Mouse (Mus musculus) intestine, embryonic 14.5 days (tissue): ENCODE measurements around the gene Snx29. TPM values are rescaled to one million over a fixed set of nuclear protein-coding genes. Genes with fewer than 3 reads are reported as not detected.
A peak's percentile ranks its signal among the peaks of the same experiment; 100 is the strongest.

Source experiments
- ATAC-seq: fragments of 200-750 bp; cut with Nextera tagmentation; replicated peaks from 2 replicates; pipeline ENCODE4 v1.8.0; 2017; ENCODE audit warnings: low read depth, moderate number of reproducible peaks, moderate TSS enrichment, moderate library complexity; ENCODE audit not compliant: low FRiP score, low TSS enrichment
- DNase-seq: peaks from one replicate; pipeline ENCODE4 v3.0.0-alpha.2; 2018; ENCODE audit warnings: low spot score
- H3K27ac ChIP-seq: fragments of 300-500 bp; sonication (generic); 2 replicates; pipeline ENCODE4 v1.5.1; 2014; ENCODE audit warnings: low read depth, mild to moderate bottlenecking, control low read depth
- H3K27me3 ChIP-seq: fragments of 300-500 bp; sonication (generic); replicated peaks from 2 replicates; pipeline ENCODE4 v1.6.1; 2014; ENCODE audit warnings: low read length, control low read depth; ENCODE audit not compliant: control insufficient read depth, insufficient read depth
- H3K36me3 ChIP-seq: fragments of 300-500 bp; sonication (generic); 2 replicates; pipeline ENCODE4 v1.6.1; 2014; ENCODE audit warnings: low read length, control low read depth; ENCODE audit not compliant: control insufficient read depth, insufficient read depth
- H3K4me1 ChIP-seq: fragments of 300-500 bp; sonication (generic); replicated peaks from 2 replicates; pipeline ENCODE4 v1.6.1; 2014; ENCODE audit warnings: low read length, control low read depth, mixed read lengths; ENCODE audit not compliant: control insufficient read depth, insufficient read depth
- H3K4me2 ChIP-seq: fragments of 300-500 bp; sonication (generic); 2 replicates; pipeline ENCODE4 v1.6.1; 2014; ENCODE audit warnings: low read length
- H3K4me3 ChIP-seq: fragments of 300-500 bp; sonication (generic); 2 replicates; pipeline ENCODE4 v1.5.1; 2014; ENCODE audit warnings: low read depth, low read length, control low read depth, mixed read lengths
- H3K9ac ChIP-seq: fragments of 300-500 bp; sonication (generic); 2 replicates; pipeline ENCODE4 v1.6.1; 2014; ENCODE audit warnings: mild to moderate bottlenecking, low read length
- H3K9me3 ChIP-seq: fragments of 300-500 bp; sonication (generic); 2 replicates; pipeline ENCODE4 v1.6.1; 2016; ENCODE audit warnings: low read length, control low read depth; ENCODE audit not compliant: control insufficient read depth
- WGBS: fragments of 180-500 bp; shearing (Covaris S2); extraction: QIAGEN DNeasy Blood & Tissue Kit; methylation state at CpG from one replicate; pipeline ENCODE4 v1.1.7; 2014; 5-methylcytosine and 5-hydroxymethylcytosine counted together
- polyA plus RNA-seq: library from polyadenylated mRNA; unstranded; fragments of >200 nt; fragmentation: Nextera tagmentation; extraction: Ambion mirVana; gene quantifications from 2 replicates; pipeline ENCODE4 v1.2.1, GENCODE M21; 2014

Gene Snx29
- polyA plus RNA-seq, 1 experiment from 2014 or later = 6.3 TPM

DNA sequence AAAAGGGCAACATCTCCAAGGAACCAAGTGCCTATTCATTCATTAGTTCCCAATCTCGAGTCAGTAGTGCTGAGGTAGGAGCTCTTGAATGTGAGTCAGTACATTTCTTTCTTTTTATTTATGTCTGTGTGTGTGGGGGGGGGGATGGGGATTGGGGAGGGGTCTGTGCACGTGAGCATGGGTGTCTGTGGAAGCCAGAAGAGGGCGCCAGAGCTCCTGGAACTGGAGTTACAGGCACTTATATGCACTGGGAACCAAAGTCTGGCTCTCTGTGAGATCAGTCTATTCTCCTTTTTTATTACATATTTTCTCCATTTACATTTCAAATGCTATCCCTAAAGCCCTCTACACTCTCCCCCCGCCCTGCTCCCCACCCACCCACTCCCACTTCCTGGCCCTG lies 461.6 kb downstream of the Snx29 start:
- Histone ChIP-seq H3K27me3 (no peaks in the 10 kb centered on the region), H3K4me3 (no peak overlapping the region), H3K9me3 (no peaks in the 10 kb centered on the region), H3K4me1 (no peaks in the 10 kb centered on the region), H3K27ac (no peak overlapping the region), H3K36me3 (no peaks in the 10 kb centered on the region), H3K9ac (no peak overlapping the region), H3K4me2 (no peak overlapping the region)
- DNase-seq (no peak), ATAC-seq (no peak)
- whole genome bisulfite sequencing = 62% methylated on average over 4 of the region's 4 CpGs

DNA sequence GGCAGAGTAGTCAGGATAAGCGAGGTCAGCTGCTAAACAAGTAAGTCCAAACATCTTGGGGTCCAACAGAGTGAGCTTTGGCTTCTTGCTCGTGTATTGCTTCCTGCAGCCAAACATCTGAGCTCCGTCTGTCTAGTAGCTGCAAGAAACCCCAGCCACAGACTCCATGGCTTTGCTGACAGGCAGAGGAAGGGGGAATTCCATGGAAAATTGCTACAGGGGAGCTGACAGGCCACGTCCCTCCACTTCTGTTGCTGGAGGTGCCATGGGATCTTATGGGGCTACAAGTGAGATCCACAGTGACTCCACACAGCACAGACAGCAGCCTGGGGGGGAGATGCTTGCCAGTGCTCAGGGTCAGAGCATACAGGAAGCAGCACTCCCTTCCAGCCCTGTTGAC lies 463.1 kb downstream of the Snx29 start:
- 63% methylated on average over 4 of the region's 4 CpGs for WGBS
- H3K4me1 ChIP-seq = no peaks in the 10 kb centered on the region
- no peak overlapping the region for H3K4me2 ChIP-seq
- ATAC-seq = no peak
- H3K9ac ChIP-seq = no peak overlapping the region
- H3K9me3 ChIP-seq = no peaks in the 10 kb centered on the region
- H3K27me3 ChIP-seq = no peaks in the 10 kb centered on the region
- H3K4me3 ChIP-seq = no peak overlapping the region
- no peak for DNase-seq
- H3K36me3 ChIP-seq = no peaks in the 10 kb centered on the region
- no peak overlapping the region for H3K27ac ChIP-seq

DNA sequence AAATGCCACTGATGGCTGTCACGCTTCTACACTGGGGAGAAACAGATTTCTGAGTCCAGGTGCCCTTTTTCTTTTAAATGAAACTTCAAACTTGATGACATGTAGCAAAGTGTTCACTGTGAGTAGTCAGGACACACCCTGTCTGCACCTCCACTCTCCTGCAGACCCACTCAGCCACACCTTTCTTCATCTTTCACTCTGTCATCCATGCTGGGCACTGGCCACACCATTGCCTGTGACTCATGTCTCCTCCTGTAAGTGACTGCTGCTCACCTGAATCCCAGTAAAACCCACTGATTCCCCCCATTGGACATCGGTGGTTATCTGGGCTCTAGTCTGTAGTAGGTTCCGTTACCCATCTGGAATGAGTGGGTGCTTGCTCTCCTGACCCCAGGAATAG lies 467.8 kb downstream of the Snx29 start:
- Histone ChIP-seq H3K4me1 (no peaks in the 10 kb centered on the region), H3K9me3 (0 out of 2 replicates have a peak, but pooled peaks cover 3% of the 10 kb centered on the region), H3K4me3 (no peak overlapping the region), H3K27me3 (no peaks in the 10 kb centered on the region), H3K4me2 (no peak overlapping the region), H3K9ac (no peak overlapping the region), H3K36me3 (no peaks in the 10 kb centered on the region), H3K27ac (no peak overlapping the region)
- DNase-seq (no peak), ATAC-seq (no peak)
- 91% methylated on average over 3 of the region's 3 CpGs for WGBS

DNA sequence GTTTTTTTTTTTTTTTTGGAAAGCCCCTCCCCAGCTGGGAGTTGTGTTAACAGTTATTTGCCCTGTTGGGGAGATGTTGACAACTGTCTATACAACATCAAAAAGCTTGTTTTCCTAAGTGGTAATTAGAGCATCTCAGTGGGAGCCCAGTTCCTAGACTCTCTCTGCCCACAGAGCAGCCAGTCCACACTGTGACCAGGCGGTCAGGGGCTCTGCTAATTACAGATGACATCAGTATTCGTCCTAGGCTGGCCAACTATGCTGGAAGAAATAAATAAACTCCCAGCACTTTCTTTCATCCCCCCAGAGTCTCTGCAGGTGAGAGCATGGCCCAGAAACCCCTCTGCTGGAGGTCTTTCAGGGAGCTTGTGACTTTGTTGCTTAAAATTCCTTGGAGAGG lies 470.7 kb downstream of the Snx29 start:
- Histone ChIP-seq H3K9me3 (0 out of 2 replicates have a peak, but pooled peaks cover 3% of the 10 kb centered on the region), H3K4me1 (no peaks in the 10 kb centered on the region), H3K4me3 (no peak overlapping the region), H3K27me3 (no peaks in the 10 kb centered on the region), H3K27ac (no peak overlapping the region), H3K36me3 (no peaks in the 10 kb centered on the region), H3K9ac (no peak overlapping the region), H3K4me2 (no peak overlapping the region)
- ATAC-seq (no peak), DNase-seq (no peak)
- WGBS = 35% methylated on average over 2 of the region's 2 CpGs

DNA sequence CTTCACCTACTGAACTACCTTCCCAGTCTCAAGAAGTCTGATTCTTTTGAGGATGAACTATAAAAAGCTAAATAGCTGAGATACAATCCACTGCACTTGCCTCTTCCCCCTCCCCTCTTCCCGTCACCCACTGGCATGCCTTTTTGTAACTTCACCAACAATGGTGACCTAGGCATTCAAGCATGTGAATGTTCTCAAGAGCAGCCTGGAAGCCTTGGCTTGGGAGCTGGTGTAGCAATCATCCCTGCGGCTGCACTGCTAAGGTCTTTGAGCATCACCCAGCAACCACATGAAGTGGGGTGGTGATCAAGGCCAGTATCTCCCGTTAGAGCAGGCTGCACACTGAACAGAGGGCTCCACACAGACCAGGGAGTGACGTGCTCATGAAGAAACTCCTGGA lies 471.9 kb downstream of the Snx29 start:
- Histone ChIP-seq H3K4me1 (no peaks in the 10 kb centered on the region), H3K9me3 (0 out of 2 replicates have a peak, but pooled peaks cover 3% of the 10 kb centered on the region), H3K4me3 (no peak overlapping the region), H3K36me3 (no peaks in the 10 kb centered on the region), H3K27ac (no peak overlapping the region), H3K4me2 (no peak overlapping the region), H3K27me3 (no peaks in the 10 kb centered on the region), H3K9ac (no peak overlapping the region)
- 83% methylated on average over 4 of the region's 4 CpGs for WGBS
- DNase-seq (no peak), ATAC-seq (no peak)

- no peak overlapping the region for H3K9ac ChIP-seq
- H3K4me1 ChIP-seq = no peaks in the 10 kb centered on the region
- H3K36me3 ChIP-seq = no peaks in the 10 kb centered on the region
- ATAC-seq = no peak
- WGBS = 73% methylated on average over 7 of the region's 7 CpGs
- no peaks in the 10 kb centered on the region for H3K27me3 ChIP-seq
- DNase-seq = no peak
- H3K9me3 ChIP-seq = 0 out of 2 replicates have a peak, but pooled peaks cover 3% of the 10 kb centered on the region
- H3K4me3 ChIP-seq = no peak overlapping the region
- no peak overlapping the region for H3K27ac ChIP-seq
- no peak overlapping the region for H3K4me2 ChIP-seq
Observed at GRCm38 (mm10) chr16:11795758-11796460, 473.2 kb downstream of the Snx29 start.

- no peak overlapping the region for H3K9ac ChIP-seq
- WGBS = 92% methylated on average over 7 of the region's 7 CpGs
- H3K27ac ChIP-seq = no peak overlapping the region
- no peak overlapping the region for H3K4me2 ChIP-seq
- no peak overlapping the region for H3K4me3 ChIP-seq
- no peak for DNase-seq
- 0 out of 2 replicates have a peak, but pooled peaks have one; percentile 12 for ATAC-seq
- H3K4me1 ChIP-seq = no peaks in the 10 kb centered on the region
- H3K9me3 ChIP-seq = no peaks in the 10 kb centered on the region
- H3K36me3 ChIP-seq = no peaks in the 10 kb centered on the region
- no peaks in the 10 kb centered on the region for H3K27me3 ChIP-seq
Observed at GRCm38 (mm10) chr16:11801960-11802539, 479.3 kb downstream of the Snx29 start.
